Mouse (Mus musculus): ENCODE data around the gene P2ry6. TPM values are rescaled to one million over a fixed set of nuclear protein-coding genes. Genes with fewer than 3 reads are reported as not detected.

Gene P2ry6
- polyA plus RNA-seq, 1 experiment: not detected

GRCm38 (mm10) chr7:100942789-100943615, 31.4 kb downstream of the P2ry6 start:
- no peaks in the 10 kb centered on the region for H3K27me3 ChIP-seq (ENCODE audit: control insufficient read depth, insufficient read depth, low read length, poor library complexity, severe bottlenecking)
- H3K27ac ChIP-seq (ENCODE audit: insufficient read depth, low read length): peak overlapping the region; percentile 68
- no peaks in the 10 kb centered on the region for H3K36me3 ChIP-seq (ENCODE audit: control insufficient read depth, insufficient read depth, low read length, poor library complexity, severe bottlenecking)
- TF ChIP-seq EP300 (IDR thresholded peaks at IDR 0.05; ENCODE audit: insufficient read depth, low read depth, low read length) (peak; percentile 91), CTCF (IDR thresholded peaks at IDR 0.05; ENCODE audit: low read depth, low read length) (peak; percentile 82), POLR2A (IDR thresholded peaks at IDR 0.05; ENCODE audit: insufficient read depth, low read length) (no peak)
- H3K9me3 ChIP-seq (replicated peaks; ENCODE audit: control insufficient read depth, insufficient read depth, low read length, poor library complexity, severe bottlenecking): no peaks in the 10 kb centered on the region
- H3K4me1 ChIP-seq (ENCODE audit: control insufficient read depth, insufficient read depth, low read length): peaks cover 6% of the 10 kb centered on the region
- H3K9ac ChIP-seq (ENCODE audit: low read depth, poor library complexity, severe bottlenecking): peak overlapping the region; percentile 13; the same call in 1 of the 2 replicates
- H3K4me3 ChIP-seq (ENCODE audit: low read depth, low read length): no peak overlapping the region

GRCm38 (mm10) chr7:100941169-100941568, 33.3 kb downstream of the P2ry6 start:
- Histone ChIP-seq H3K36me3 (ENCODE audit: control insufficient read depth, insufficient read depth, low read length, poor library complexity, severe bottlenecking) (no peaks in the 10 kb centered on the region), H3K27ac (ENCODE audit: insufficient read depth, low read length) (no peak overlapping the region), H3K27me3 (ENCODE audit: control insufficient read depth, insufficient read depth, low read length, poor library complexity, severe bottlenecking) (no peaks in the 10 kb centered on the region), H3K4me3 (ENCODE audit: low read depth, low read length) (no peak overlapping the region), H3K9ac (ENCODE audit: low read depth, poor library complexity, severe bottlenecking) (no peak overlapping the region), H3K4me1 (ENCODE audit: control insufficient read depth, insufficient read depth, low read length) (peaks cover 6% of the 10 kb centered on the region), H3K9me3 (replicated peaks; ENCODE audit: control insufficient read depth, insufficient read depth, low read length, poor library complexity, severe bottlenecking) (no peaks in the 10 kb centered on the region)
- TF ChIP-seq CTCF (IDR thresholded peaks at IDR 0.05; ENCODE audit: low read depth, low read length) (peak; percentile 19), EP300 (IDR thresholded peaks at IDR 0.05; ENCODE audit: insufficient read depth, low read depth, low read length) (no peak), POLR2A (IDR thresholded peaks at IDR 0.05; ENCODE audit: insufficient read depth, low read length) (no peak)

- peak overlapping the region; percentile 54 for H3K4me3 ChIP-seq (ENCODE audit: low read depth, low read length)
- no peak overlapping the region for H3K27ac ChIP-seq (ENCODE audit: insufficient read depth, low read length)
- TF ChIP-seq CTCF (IDR thresholded peaks at IDR 0.05; ENCODE audit: low read depth, low read length): no peak
- no peak for TF ChIP-seq EP300 (IDR thresholded peaks at IDR 0.05; ENCODE audit: insufficient read depth, low read depth, low read length)
- TF ChIP-seq POLR2A (IDR thresholded peaks at IDR 0.05; ENCODE audit: insufficient read depth, low read length): no peak
Observed at GRCm38 (mm10) chr7:100938106-100938505, 36.3 kb downstream of the P2ry6 start.

GRCm38 (mm10) chr7:100937481-100937880, 37.0 kb downstream of the P2ry6 start:
- Histone ChIP-seq H3K4me3 (ENCODE audit: low read depth, low read length) (no peak overlapping the region), H3K27me3 (ENCODE audit: control insufficient read depth, insufficient read depth, low read length, poor library complexity, severe bottlenecking) (no peaks in the 10 kb centered on the region), H3K9ac (ENCODE audit: low read depth, poor library complexity, severe bottlenecking) (no peak overlapping the region), H3K27ac (ENCODE audit: insufficient read depth, low read length) (no peak overlapping the region), H3K4me1 (ENCODE audit: control insufficient read depth, insufficient read depth, low read length) (no peaks in the 10 kb centered on the region), H3K36me3 (ENCODE audit: control insufficient read depth, insufficient read depth, low read length, poor library complexity, severe bottlenecking) (no peaks in the 10 kb centered on the region), H3K9me3 (replicated peaks; ENCODE audit: control insufficient read depth, insufficient read depth, low read length, poor library complexity, severe bottlenecking) (no peaks in the 10 kb centered on the region)
- TF ChIP-seq EP300 (IDR thresholded peaks at IDR 0.05; ENCODE audit: insufficient read depth, low read depth, low read length): no peak
- no peak for TF ChIP-seq POLR2A (IDR thresholded peaks at IDR 0.05; ENCODE audit: insufficient read depth, low read length)
- TF ChIP-seq CTCF (IDR thresholded peaks at IDR 0.05; ENCODE audit: low read depth, low read length): no peak

More at GRCm38 (mm10) chr7:100938106-100938505, 36.3 kb downstream of the P2ry6 start:
- no peaks in the 10 kb centered on the region for H3K4me1 ChIP-seq (ENCODE audit: control insufficient read depth, insufficient read depth, low read length)
- no peaks in the 10 kb centered on the region for H3K9me3 ChIP-seq (replicated peaks; ENCODE audit: control insufficient read depth, insufficient read depth, low read length, poor library complexity, severe bottlenecking)
- no peaks in the 10 kb centered on the region for H3K36me3 ChIP-seq (ENCODE audit: control insufficient read depth, insufficient read depth, low read length, poor library complexity, severe bottlenecking)
- H3K27me3 ChIP-seq (ENCODE audit: control insufficient read depth, insufficient read depth, low read length, poor library complexity, severe bottlenecking): no peaks in the 10 kb centered on the region
- no peak overlapping the region for H3K9ac ChIP-seq (ENCODE audit: low read depth, poor library complexity, severe bottlenecking)

GRCm38 (mm10) chr7:100933520-100933919, 40.9 kb downstream of the P2ry6 start:
- TF ChIP-seq POLR2A (IDR thresholded peaks at IDR 0.05; ENCODE audit: insufficient read depth, low read length) (no peak), CTCF (IDR thresholded peaks at IDR 0.05; ENCODE audit: low read depth, low read length) (no peak), EP300 (IDR thresholded peaks at IDR 0.05; ENCODE audit: insufficient read depth, low read depth, low read length) (no peak)
- no peak overlapping the region for H3K27ac ChIP-seq (ENCODE audit: insufficient read depth, low read length)
- no peak overlapping the region for H3K9ac ChIP-seq (ENCODE audit: low read depth, poor library complexity, severe bottlenecking)
- no peaks in the 10 kb centered on the region for H3K27me3 ChIP-seq (ENCODE audit: control insufficient read depth, insufficient read depth, low read length, poor library complexity, severe bottlenecking)
- no peak overlapping the region for H3K4me3 ChIP-seq (ENCODE audit: low read depth, low read length)
- H3K4me1 ChIP-seq (ENCODE audit: control insufficient read depth, insufficient read depth, low read length): peaks cover under 1% of the 10 kb centered on the region
- H3K36me3 ChIP-seq (ENCODE audit: control insufficient read depth, insufficient read depth, low read length, poor library complexity, severe bottlenecking): no peaks in the 10 kb centered on the region
- no peaks in the 10 kb centered on the region for H3K9me3 ChIP-seq (replicated peaks; ENCODE audit: control insufficient read depth, insufficient read depth, low read length, poor library complexity, severe bottlenecking)

- Histone ChIP-seq H3K4me3 (ENCODE audit: low read depth, low read length) (peak overlapping the region; percentile 58), H3K9me3 (replicated peaks; ENCODE audit: control insufficient read depth, insufficient read depth, low read length, poor library complexity, severe bottlenecking) (no peaks in the 10 kb centered on the region), H3K27ac (ENCODE audit: insufficient read depth, low read length) (peak overlapping the region; percentile 47), H3K4me1 (ENCODE audit: control insufficient read depth, insufficient read depth, low read length) (peaks cover 1% of the 10 kb centered on the region), H3K36me3 (ENCODE audit: control insufficient read depth, insufficient read depth, low read length, poor library complexity, severe bottlenecking) (no peaks in the 10 kb centered on the region), H3K9ac (ENCODE audit: low read depth, poor library complexity, severe bottlenecking) (peak overlapping the region; percentile 95), H3K27me3 (ENCODE audit: control insufficient read depth, insufficient read depth, low read length, poor library complexity, severe bottlenecking) (no peaks in the 10 kb centered on the region)
- TF ChIP-seq CTCF (IDR thresholded peaks at IDR 0.05; ENCODE audit: low read depth, low read length): peak; percentile 67
- TF ChIP-seq POLR2A (IDR thresholded peaks at IDR 0.05; ENCODE audit: insufficient read depth, low read length): no peak
Observed at GRCm38 (mm10) chr7:100932481-100933007, 41.9 kb downstream of the P2ry6 start.
